Mouse (Mus musculus) brain, embryonic 18.5 days (tissue): ENCODE measurements around the gene Clnk.
"Not testable (repeated sequence)": the region's sequence is repeated elsewhere in the genome, so short reads cannot be mapped to it uniquely, and the experiment has no call there.

Source experiments
- DNase-seq: peaks from one replicate; pipeline ENCODE4 v3.0.0-alpha.2; 2012; ENCODE audit warnings: low read depth, low spot score

Gene Clnk

DNA sequence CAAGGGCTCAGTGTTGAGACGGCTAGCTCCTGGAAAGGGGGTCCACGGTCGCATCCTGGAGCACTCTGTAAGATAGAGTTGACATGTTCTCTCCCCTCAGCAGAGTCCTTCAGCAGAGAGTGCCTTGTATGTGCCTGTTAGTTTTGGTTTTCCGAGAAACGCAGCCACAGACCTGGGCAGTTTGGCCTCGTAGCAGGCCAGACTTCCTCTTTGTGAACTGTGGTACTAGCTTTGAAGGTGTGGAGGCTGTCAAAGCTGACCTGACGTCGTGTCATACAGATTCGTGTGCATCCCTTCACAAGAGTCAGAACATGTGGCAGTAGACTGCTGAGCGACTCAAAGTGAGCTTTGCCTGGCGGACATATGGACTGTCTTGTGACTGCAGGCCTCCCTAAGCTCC, at the start of gene Clnk:
Gene Clnk, minus strand, starts transcription at position 191 of the 400 bp plus-strand sequence.
- DNase-seq = no peak

DNA sequence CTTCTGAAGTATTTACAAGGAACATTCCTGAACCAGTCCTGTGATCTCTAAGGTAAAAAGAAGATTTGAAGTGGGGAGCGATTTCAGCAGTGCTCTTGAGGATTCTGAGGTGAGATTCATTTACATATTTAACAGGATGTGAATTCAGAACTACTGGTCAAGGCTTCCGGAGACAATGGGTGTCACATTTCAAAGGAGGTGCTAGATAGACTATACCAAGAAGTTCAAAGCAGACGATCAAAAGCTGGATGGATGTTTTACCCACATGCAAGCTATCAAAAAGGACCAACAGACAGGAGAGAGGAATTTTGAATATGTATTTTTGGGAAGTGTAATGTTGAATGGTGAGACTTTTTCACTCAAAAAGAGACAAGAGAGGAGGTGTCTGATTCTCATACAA, 28.7 kb upstream of the Clnk start:
- DNase-seq = no peak

DNA sequence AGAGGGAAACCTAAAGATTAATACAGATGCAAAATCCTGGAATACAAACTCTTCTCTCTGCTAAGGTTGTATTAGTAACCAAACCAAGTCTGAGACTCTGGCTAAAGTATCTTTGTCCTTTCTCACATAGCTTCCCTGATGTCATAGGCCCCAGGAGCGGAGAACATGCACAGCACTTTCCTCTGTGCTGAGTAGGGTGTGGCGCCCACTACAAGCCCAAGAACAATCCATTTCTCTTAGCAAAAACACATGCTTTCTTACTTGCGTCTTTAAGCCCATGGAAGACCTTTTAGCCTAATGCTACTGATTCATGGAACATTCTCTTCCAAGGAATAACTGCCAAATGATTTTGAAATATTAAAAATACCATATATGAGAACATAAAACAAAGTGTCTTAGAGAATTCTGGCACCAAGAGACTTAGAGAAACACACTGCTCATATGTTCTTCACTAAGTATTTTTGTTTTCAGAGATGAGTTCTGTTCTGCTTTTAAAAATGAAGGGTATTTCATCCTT, 28.0 kb upstream of the Clnk start:
- DNase-seq = no peak

DNA sequence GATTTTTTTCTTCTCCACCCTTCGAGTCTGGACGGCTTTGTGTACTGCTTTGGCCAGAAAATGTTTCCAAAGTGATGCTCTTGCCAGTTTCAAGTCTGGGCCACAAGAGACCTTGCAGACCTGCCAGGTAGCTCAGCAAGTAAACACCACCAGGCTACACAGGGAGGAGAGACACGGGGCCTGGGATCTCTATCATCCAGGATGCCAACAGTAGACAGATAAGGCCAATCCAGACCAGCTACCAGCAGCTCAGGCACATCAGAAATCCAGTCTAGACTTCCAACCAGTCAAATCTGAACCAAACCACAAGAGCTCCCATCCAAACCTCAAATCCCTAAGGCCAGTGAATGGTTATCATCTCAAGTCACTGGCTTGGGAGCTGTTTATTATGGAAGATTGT, 26.3 kb upstream of the Clnk start:
- DNase-seq = no peak

DNA sequence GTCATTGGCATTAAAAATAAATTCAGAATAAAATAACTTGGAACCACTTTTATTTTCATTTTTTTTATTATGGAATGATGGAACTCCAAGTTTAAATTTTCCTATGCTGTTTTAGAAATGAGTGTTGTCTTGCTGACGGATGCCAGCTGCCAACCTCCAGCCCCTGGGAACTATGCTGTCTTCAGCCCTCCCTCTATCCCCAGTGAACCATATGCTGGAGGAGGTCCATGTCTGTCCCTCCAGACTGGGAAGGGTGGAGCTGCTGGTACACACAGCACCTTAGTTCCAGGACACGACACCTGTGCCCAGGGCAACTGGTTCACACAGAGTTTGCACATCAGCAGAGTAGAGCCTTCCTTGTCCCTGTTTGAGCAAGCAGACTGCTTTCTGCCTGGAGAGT, 22.4 kb upstream of the Clnk start:
- no peak for DNase-seq

DNA sequence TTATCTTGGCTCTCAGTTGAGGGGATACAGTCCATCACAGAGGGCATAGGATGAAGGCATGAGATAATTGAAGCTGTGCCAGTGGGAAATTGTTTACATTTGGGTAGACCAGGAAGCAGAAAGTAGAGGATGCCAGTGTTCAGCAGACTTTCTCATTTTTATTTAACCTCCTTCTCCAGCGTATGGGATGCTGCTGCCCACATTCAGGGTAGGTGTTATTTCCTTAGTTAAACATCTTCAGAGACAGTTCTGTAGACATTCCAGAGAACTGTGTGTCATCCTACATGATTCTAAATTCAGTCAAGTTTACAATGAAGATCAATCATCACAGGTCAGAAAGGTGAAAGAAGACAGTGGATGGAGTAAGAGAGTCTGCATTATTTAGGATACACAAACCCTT, 12.0 kb upstream of the Clnk start:
- no peak for DNase-seq

DNA sequence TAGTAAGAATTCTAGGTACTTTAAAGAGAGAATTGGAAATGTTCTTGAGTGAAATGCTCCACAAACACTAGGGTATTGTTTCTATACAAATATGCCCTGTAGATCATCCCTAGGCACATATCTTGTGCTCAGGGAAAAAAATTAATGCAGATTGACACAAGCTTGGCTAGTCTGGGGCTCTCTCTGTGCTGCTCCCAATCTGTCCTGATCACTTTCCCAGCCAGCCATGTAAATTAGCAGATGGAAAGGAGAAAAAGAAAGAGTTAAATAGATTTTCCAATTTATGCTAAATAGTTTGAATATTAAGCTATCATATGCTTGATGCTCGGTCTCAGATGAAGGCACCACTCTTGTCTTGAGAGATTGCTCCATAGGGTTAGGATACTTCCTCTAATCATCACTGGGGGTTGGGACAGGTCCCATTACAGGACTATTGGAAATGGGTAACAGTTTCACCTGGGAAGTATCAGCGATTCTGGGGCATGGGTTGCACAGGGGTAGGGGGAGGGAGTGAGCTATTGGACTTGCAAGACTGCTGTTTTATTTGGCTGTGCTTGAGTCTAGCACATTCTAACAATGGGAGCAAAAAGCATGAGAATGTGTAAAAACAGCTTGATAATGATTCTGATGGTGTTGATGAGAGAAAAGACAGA, 10.1 kb upstream of the Clnk start:
- peak; percentile 40 for DNase-seq

DNA sequence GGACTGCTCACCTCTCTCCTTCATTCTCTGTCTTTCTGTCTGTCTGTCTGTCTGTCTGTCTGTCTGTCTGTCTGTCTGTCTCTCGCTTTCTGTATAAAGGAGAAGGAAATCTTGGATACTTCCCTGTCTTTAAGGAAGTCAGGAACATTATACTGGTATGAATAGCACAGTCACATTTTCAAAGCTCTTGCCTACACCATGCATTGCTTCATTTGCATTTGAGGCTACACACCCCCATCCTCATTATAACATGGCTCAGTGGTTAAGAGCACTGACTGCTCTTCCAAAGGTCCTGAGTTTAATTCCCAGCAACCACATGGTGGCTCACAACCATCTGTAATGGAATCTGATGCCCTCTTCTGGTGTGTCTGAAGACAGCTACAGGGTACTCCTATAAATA, 6.0 kb upstream of the Clnk start:
- not testable (repeated sequence) for DNase-seq

DNA sequence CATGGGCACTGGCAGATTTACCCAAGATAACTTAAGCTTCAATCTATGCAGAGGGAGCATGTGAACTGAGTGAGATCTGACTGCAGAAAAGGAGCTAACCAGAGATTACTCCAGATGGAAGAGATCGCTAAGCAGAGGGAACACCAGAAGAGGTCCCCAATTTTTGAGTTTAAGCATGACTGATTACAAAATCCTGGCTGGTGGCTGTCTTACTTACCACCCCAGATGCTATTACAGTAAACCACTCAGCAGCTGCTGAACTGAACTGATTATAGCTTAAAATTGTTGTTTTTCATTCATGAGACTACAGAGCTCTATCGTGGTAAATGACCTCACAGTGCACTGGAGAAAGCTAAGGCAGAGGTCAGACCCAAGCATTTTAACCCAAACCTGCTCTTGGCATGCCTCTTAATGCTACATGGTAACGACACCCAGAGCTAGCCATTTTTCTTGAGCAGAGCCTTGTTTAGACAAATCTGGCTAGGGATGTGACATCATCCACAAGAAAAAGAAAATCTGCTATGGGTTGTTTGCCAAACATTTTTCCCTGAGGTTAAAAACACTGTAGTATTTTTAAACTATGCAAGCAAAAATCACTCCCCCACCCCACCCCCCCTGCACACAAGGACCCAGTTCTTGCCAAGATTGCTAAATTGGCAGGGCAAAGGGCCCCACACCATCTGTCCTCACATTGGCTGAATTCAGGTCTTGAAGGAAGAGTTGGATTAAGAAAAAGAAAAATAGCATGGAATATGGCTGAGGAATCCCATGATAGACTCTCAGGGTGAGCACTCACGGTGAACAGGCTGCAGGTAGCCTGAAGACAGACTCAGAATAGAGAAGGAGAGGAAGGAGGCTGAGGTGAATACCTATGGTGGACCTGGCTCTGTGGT, 5.4 kb upstream of the Clnk start:
- peak; percentile 65 for DNase-seq

DNA sequence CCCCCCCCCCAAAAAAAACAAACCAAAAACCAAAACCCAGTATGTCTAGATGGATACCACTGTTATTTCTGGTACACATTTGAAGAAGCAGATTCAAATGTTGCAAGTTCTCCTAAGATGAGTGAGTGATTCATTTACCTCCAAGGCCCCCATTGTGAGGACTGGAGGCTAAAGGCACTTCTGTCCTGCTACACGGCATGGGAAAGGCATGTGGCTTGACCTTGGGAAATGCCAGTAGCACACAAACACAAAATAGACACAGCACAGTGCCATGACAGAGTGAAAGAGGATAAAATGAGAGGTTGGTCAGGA, 4.8 kb upstream of the Clnk start:
- DNase-seq = no peak

DNA sequence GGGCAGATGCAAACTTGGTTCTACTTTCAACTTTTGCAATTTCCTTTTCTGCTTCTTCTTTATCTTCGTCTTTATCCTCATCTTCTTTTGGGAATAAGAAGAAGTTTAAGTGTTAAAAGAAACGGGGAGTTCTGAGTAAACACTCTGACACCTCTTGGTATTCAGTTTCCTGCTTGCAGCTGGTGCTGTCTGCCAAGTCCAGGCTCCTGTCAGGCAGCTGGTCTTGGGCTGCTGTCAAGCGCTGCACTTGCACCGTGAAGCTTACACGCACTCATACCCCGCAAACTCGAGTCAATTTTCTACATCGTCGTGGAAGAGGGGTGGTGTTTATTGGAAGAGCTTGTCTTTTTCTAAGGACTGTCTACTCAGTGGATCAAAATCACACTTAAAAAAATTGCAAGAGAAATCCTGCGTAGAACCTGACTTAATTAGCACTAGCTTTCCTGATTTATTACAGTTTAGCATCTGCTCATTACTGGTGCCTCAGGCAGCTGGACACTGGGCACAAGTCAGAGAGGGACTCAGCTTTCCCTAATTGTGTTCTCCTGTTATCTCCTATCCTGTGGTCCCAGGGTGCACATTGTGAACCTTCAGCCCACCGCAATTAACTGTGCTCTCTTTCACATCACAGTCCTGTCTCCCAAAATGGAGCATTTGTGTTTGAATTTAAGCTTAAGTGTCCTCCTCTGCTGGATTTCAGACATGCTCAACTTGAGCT, 3.5 kb upstream of the Clnk start:
- no peak for DNase-seq

DNA sequence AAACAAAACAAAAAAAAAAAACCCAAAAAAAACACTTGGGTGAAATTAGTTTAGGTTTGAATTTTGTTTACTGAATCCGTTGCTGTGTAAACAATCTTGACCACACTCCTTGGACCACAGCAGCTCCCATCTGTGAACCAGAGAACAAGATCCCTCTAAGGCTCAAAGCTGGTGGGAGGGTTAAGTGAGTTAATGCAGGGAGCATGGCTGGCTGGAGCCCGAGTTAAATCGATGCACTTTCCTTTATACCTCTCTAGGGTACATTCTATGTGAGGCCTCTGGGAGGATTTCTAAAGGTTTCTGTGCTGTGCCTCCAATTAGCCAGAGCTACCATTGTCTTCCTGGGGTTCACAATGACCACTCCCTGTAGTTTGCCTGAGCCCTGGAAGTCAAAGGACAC, 1.2 kb downstream of the Clnk start:
- no peak for DNase-seq

DNA sequence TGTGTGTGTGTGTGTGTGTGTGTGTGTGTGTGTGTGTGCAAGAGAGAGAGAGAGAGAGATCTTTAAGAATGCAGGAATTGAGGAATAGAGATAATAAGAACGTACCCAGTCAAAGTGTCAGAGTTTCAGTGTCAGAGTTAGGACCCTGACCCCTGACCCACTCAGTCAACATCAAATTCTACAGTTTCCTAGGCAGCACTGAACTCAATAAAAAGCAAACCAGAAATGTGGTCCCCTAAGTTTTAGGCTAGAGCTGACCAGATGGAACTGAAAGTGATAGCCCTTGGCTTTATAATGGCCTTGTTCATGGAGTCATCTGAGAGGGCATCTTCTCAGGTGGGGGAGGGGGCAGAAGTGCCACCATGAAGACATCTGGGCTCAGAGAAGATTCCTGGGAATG, 1.7 kb downstream of the Clnk start:
- no peak for DNase-seq

DNA sequence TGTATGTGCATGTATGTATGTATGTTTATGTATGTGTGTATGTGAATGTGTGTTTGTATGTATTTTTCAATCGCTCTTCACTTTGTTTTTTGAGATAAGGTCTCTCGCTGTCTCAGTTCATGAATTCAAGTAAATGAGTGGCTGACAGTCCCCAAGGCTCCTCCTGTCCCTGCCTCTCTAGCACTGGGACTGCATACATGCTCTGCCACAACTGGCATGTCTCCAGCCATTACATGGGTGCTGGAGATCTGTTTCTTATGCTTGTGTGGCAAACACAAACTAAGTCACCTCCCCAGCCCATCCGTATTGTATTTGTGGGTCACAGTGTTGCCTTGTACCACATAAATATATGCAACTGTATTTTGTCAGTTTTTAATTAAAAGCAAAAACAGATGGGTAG, 3.7 kb downstream of the Clnk start:
- no peak for DNase-seq

DNA sequence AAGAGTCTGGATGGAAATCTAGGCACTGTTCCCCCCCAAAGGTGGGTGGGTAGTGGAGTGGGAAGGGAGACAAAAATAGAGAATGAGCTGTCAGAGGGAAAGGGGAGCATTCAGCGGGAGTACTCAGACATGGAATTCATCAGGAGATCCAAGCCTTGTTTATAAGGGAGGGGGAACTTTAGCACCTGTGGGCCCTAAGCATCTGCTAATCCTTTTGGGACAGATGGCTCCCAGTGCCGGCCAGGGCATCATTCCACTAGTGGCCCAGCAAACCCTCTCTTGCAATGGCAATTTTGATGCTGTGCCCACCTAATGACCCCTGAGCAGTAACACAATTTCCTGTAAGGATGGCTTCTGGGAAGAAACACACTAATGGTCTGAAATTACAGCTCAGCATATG, 5.0 kb downstream of the Clnk start:
- no peak for DNase-seq

DNA sequence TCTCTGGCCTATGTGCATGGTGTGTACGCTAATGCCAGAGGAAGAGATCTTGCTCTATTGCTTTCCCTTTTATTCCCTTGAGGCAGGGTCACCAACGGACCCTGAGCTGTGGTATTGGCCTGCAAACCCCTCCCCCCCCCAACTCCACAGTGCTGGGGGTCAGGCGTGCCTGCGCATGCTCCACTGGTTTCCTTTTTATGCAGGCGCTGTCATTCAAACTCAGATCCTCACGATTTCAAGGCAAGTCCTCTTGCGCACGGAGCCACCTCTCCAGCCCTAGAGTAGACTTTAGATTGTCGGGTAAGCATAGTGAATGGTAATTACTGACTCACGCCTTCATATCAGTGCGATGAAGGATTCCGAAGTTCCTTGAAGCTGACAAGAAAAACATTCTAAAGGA, 6.1 kb downstream of the Clnk start:
- DNase-seq = no peak

DNA sequence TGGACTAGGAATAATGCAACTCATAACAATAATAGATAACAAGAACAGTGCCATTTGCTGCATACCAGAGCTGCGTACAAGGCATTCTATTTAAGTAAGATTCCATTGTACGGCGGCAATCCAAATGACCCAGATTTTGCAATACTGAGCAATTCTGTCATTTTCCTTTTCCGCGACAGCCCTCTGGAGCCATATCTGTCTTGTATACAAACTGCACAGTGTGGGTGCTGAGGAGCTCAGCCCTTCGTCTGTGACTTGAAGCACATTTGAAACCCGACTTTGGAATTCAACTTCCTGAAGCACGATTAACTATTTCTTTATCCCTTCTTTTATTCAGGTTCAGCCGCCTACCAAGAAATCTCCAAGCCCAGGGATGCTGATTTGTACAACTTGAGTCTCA, 6.6 kb downstream of the Clnk start:
- DNase-seq = no peak

DNA sequence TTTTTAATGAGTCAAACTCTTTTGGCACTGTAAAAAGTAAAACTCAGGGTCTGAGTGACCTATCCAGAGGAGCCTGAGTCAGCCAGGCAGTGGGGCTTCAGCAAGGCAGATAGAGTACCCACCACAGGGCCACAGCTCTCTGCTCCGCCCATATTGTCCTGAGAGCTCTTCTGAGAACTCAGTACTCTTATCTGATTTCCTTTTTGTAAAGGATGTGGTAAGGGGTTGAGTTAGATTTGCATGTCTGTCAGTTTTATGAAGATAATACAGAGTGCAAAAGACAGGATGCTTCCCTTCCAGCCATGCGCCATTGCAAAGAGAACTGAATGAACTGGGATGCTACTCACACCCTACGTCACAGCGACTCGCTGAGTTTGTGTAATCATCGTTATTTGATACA, 12.0 kb downstream of the Clnk start:
- no peak for DNase-seq

DNA sequence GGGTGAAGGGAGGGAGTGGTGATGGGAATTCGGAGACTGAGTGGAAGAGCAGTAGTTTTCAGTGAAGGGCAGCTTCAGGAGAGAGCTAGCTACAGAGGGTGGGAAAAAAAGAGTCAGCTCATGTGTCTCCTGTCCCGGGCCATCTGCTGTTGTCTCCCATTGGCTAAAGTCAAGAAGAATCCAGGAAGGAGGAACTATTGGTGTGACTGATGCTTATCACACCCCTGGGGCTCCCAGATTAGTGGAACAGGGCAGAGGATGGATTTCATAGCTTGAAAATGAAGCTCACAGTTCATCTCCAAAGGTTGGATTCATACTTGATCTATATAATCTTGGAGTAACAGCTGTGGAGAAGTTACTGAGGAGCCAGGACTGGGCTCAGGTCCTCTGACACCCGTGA, 13.6 kb downstream of the Clnk start:
- DNase-seq = no peak

DNA sequence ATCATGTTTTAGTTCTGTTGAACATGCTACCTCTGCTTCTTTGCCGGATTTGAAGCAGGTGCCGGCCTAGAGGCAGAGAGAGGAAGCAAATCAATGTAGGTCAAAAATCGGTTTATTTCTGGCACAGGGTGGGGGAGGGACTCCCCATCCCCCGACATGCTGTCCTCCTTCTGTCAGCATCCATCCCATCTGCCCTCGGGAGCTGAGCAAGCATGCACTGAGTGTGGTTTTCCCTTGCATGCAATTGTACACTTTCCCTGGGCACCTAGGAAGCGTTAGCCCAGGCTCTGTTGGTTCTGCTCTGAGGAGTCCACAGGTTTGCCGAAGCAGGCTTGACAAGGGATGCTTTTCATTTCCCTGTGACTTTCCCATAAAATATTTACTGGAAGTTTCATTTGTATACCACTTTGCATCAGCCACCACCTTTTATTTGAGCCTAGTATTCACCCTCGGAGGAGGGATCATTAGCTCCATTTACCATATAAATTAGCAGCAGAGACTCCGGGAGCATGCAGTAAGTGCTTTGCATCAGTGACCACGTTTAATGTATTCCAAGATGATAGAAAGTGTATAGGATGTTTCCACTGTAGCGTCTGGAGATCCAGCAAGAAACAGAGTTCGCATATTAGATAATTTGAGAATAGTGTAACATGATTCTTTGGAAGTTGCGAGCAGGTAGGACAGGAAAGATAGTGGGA, 14.2 kb downstream of the Clnk start:
- no peak for DNase-seq

DNA sequence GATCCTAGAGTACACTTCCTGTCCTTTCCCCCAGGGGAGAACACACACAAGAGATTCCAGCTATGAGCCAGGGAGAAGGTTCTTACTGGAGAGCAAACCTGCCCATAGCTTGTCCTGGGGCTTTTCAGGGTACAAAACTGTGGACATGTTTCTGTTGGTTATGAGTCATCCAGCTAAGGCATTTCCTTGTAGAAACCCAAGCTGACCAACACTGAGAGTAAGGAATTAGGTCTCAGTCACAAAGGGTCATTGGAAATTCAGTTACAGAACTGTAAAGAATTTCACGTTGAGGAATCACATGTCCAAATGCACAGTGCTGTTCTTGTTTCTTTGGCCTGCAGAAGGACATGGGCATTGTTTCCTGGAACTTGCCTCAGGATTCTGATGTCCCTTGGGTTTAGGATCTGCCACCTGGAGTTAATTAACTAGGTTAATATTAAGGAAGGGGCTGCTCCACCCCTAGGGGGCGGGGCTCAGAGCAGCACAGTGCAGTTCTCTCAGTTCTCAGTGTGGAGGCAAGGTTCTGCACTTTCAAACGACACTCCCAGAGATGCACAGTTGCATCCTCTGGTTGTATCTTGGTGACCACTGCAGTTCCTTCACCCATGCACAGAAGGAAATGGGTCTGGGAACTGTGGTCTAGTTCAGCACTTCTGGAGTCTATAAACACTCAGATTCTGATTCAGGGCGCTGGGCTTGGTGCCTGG, 18.4 kb downstream of the Clnk start:
- no peak for DNase-seq
